Mouse (Mus musculus) ES-E14 (cell line): ENCODE results near the gene Prrc2a.

Source experiments
- CHD2 ChIP-seq: IDR thresholded peaks from 2 replicates; pipeline ENCODE4 v1.6.1; 2014; ENCODE audit warnings: mild to moderate bottlenecking, low read depth, low read length, inconsistent platforms
- HCFC1 ChIP-seq: IDR thresholded peaks from 2 replicates; pipeline ENCODE4 v1.6.1; 2012; ENCODE audit warnings: low read length, inconsistent platforms, borderline replicate concordance; ENCODE audit not compliant: insufficient read depth
- MAFK ChIP-seq: IDR thresholded peaks from 2 replicates; pipeline ENCODE4 v1.6.1; 2014; ENCODE audit warnings: mild to moderate bottlenecking, low read depth, low read length, inconsistent platforms; ENCODE audit not compliant: insufficient read depth
- ZNF384 ChIP-seq: IDR thresholded peaks from 2 replicates; pipeline ENCODE4 v1.6.1; 2012; ENCODE audit warnings: low read depth, low read length, inconsistent platforms

GRCm38 (mm10) chr17:35173329-35173728 lies 8.6 kb upstream of the Prrc2a start:
- no peak for TF ChIP-seq HCFC1
- TF ChIP-seq ZNF384: no peak
- TF ChIP-seq CHD2: no peak
- no peak for TF ChIP-seq MAFK
